Mouse (Mus musculus) MEL (cell line): ENCODE results near the gene Trim27. TPM values are rescaled to one million over a fixed set of nuclear protein-coding genes. Genes with fewer than 3 reads are reported as not detected.

Experiments used
- DNase-seq: peaks from one replicate; pipeline ENCODE4 v3.0.0; 2011; ENCODE audit warnings: low read depth, low spot score
- H3K27ac ChIP-seq: 2 replicates; pipeline ENCODE4 v1.5.1; 2012; ENCODE audit warnings: low read depth, mild to moderate bottlenecking, control low read depth, low read length, moderate library complexity; ENCODE audit not compliant: control insufficient read depth
- H3K27me3 ChIP-seq, 2 experiments: fragments of 150-350 bp in 1 of 2; sonication (generic) in 1 of 2; 2 replicates each; pipeline ENCODE4 v1.6.1; 2012; ENCODE audit warnings: low read length in 2 of 2, mild to moderate bottlenecking in 2 of 2, improper control_type of control experiment in 1 of 2, moderate library complexity in 1 of 2; ENCODE audit not compliant: insufficient read depth in 2 of 2, control insufficient read depth in 1 of 2
- H3K36me3 ChIP-seq, 2 experiments: 2 replicates each; pipeline ENCODE4 v1.6.1; 2012 to 2014; ENCODE audit warnings: low read length in 2 of 2, improper control_type of control experiment in 1 of 2, inconsistent platforms in 1 of 2, mild to moderate bottlenecking in 1 of 2; ENCODE audit not compliant: insufficient read depth in 2 of 2, control insufficient read depth in 1 of 2
- H3K4me1 ChIP-seq, 2 experiments: fragments of 150-350 bp in 1 of 2; sonication (generic) in 1 of 2; 2 replicates each; pipeline ENCODE4 v1.6.1; 2012; ENCODE audit warnings: low read length in 2 of 2, improper control_type of control experiment in 1 of 2, mild to moderate bottlenecking in 1 of 2; ENCODE audit not compliant: insufficient read depth in 2 of 2, control insufficient read depth in 1 of 2
- H3K4me3 ChIP-seq, 2 experiments: fragments of 150-350 bp in 1 of 2; sonication (generic) in 1 of 2; 2 replicates each; pipeline ENCODE4 v1.5.1; 2012; ENCODE audit warnings: low read depth in 2 of 2, low read length in 2 of 2, mild to moderate bottlenecking in 2 of 2, moderate library complexity in 2 of 2, control low read depth in 1 of 2, improper control_type of control experiment in 1 of 2; ENCODE audit not compliant: control insufficient read depth in 1 of 2, insufficient read depth in 1 of 2
- H3K79me2 ChIP-seq: 2 replicates; pipeline ENCODE4 v1.6.1; 2012; ENCODE audit warnings: mild to moderate bottlenecking, low read length, moderate library complexity; ENCODE audit not compliant: control insufficient read depth, poor library complexity, insufficient read depth
- H3K9ac ChIP-seq: 2 replicates; pipeline ENCODE4 v1.6.1; 2012; ENCODE audit warnings: low read depth, mild to moderate bottlenecking, control low read depth, low read length, moderate library complexity; ENCODE audit not compliant: control insufficient read depth, poor library complexity, severe bottlenecking
- H3K9me3 ChIP-seq: fragments of 150-350 bp; sonication (generic); replicated peaks from 2 replicates; pipeline ENCODE4 v1.6.1; 2012; ENCODE audit warnings: mild to moderate bottlenecking, low read length, improper control_type of control experiment, moderate library complexity; ENCODE audit not compliant: insufficient read depth
- BHLHE40 ChIP-seq: IDR thresholded peaks from 2 replicates; pipeline ENCODE4 v1.6.1; 2012; ENCODE audit warnings: low read depth, mild to moderate bottlenecking, inconsistent platforms, low read length, improper control_type of control experiment, borderline replicate concordance
- CHD1 ChIP-seq: IDR thresholded peaks from 2 replicates; pipeline ENCODE4 v1.6.1; 2012; ENCODE audit warnings: low read depth, mild to moderate bottlenecking, inconsistent platforms, low read length, improper control_type of control experiment
- CHD2 ChIP-seq: IDR thresholded peaks from 2 replicates; pipeline ENCODE4 v1.6.1; 2011; ENCODE audit warnings: low read length, improper control_type of control experiment
- CTCF ChIP-seq, 3 experiments: IDR thresholded peaks in 2 of 3; conservative IDR thresholded peaks in 1 of 3; 2 replicates each; pipeline ENCODE4 v1.5.1; 2011 to 2012; ENCODE audit warnings: low read length in 3 of 3, low read depth in 2 of 3, mild to moderate bottlenecking in 2 of 3, improper control_type of control experiment in 1 of 3, inconsistent platforms in 1 of 3, mixed read lengths in 1 of 3, moderate library complexity in 1 of 3; ENCODE audit not compliant: control insufficient read depth in 1 of 3, insufficient read depth in 1 of 3, poor library complexity in 1 of 3, severe bottlenecking in 1 of 3
- E2F4 ChIP-seq: IDR thresholded peaks from 2 replicates; pipeline ENCODE4 v1.6.1; 2011; ENCODE audit warnings: low read depth, low read length, improper control_type of control experiment, borderline replicate concordance
- ELF1 ChIP-seq: IDR thresholded peaks from 2 replicates; pipeline ENCODE4 v1.6.1; 2014; ENCODE audit warnings: low read depth, mild to moderate bottlenecking, inconsistent platforms, low read length, improper control_type of control experiment, moderate library complexity
- EP300 ChIP-seq, 2 experiments: IDR thresholded peaks; 2 replicates each; pipeline ENCODE4 v1.6.1; 2011; ENCODE audit warnings: improper control_type of control experiment in 2 of 2, low read length in 2 of 2, low read depth in 1 of 2, mild to moderate bottlenecking in 1 of 2
- ETS1 ChIP-seq: IDR thresholded peaks from 2 replicates; pipeline ENCODE4 v1.6.1; 2012; ENCODE audit warnings: low read depth, mild to moderate bottlenecking, inconsistent platforms, low read length, improper control_type of control experiment, moderate library complexity
- GABPA ChIP-seq: IDR thresholded peaks from 2 replicates; pipeline ENCODE4 v1.6.1; 2012; ENCODE audit warnings: low read depth, mild to moderate bottlenecking, inconsistent platforms, low read length, improper control_type of control experiment, moderate library complexity
- GATA1 ChIP-seq: IDR thresholded peaks from 2 replicates; pipeline ENCODE4 v1.6.1; 2011; ENCODE audit warnings: low read depth, low read length, improper control_type of control experiment
- HCFC1 ChIP-seq: IDR thresholded peaks from 2 replicates; pipeline ENCODE4 v1.6.1; 2012; ENCODE audit warnings: low read depth, mild to moderate bottlenecking, inconsistent platforms, low read length, improper control_type of control experiment, moderate library complexity
- JUND ChIP-seq: IDR thresholded peaks from 2 replicates; pipeline ENCODE4 v1.6.1; 2011; ENCODE audit warnings: low read depth, mild to moderate bottlenecking, improper control_type of control experiment, low read length
- KAT2A ChIP-seq: conservative IDR thresholded peaks from 2 replicates; pipeline ENCODE4 v1.6.1; 2012; ENCODE audit warnings: low read depth, low read length, improper control_type of control experiment, inconsistent platforms
- MAX ChIP-seq: IDR thresholded peaks from 2 replicates; pipeline ENCODE4 v1.6.1; 2011; ENCODE audit warnings: low read length, improper control_type of control experiment
- MAZ ChIP-seq: IDR thresholded peaks from 2 replicates; pipeline ENCODE4 v1.6.1; 2012; ENCODE audit warnings: low read depth, mild to moderate bottlenecking, inconsistent platforms, low read length, improper control_type of control experiment
- MEF2A ChIP-seq: IDR thresholded peaks from 2 replicates; pipeline ENCODE4 v1.6.1; 2014; ENCODE audit warnings: low read depth, mild to moderate bottlenecking, inconsistent platforms, low read length, improper control_type of control experiment; ENCODE audit not compliant: poor library complexity, insufficient replicate concordance, severe bottlenecking; ENCODE audit errors: extremely low read depth
- MYB ChIP-seq: IDR thresholded peaks from 2 replicates; pipeline ENCODE4 v1.6.1; 2011; ENCODE audit warnings: mild to moderate bottlenecking, low read depth, low read length, improper control_type of control experiment
- MYC ChIP-seq: IDR thresholded peaks from 2 replicates; pipeline ENCODE4 v1.6.1; 2011; ENCODE audit warnings: low read depth, mild to moderate bottlenecking, low read length, improper control_type of control experiment, moderate library complexity
- NELFE ChIP-seq: IDR thresholded peaks from 2 replicates; pipeline ENCODE4 v1.6.1; 2011; ENCODE audit warnings: low read depth, low read length, improper control_type of control experiment
- NRF1 ChIP-seq: IDR thresholded peaks from 2 replicates; pipeline ENCODE4 v1.6.1; 2014; ENCODE audit warnings: low read depth, mild to moderate bottlenecking, inconsistent platforms, low read length, improper control_type of control experiment, moderate library complexity; ENCODE audit not compliant: poor library complexity, insufficient read depth, severe bottlenecking
- POLR2A ChIP-seq, 2 experiments: IDR thresholded peaks; 2 replicates each; pipeline ENCODE4 v1.6.1; 2011 to 2012; ENCODE audit warnings: low read length in 2 of 2, mild to moderate bottlenecking in 2 of 2, control low read depth in 1 of 2, improper control_type of control experiment in 1 of 2, low read depth in 1 of 2, moderate library complexity in 1 of 2; ENCODE audit not compliant: control insufficient read depth in 1 of 2, insufficient read depth in 1 of 2, poor library complexity in 1 of 2
- POLR2AphosphoS2 ChIP-seq: IDR thresholded peaks from 2 replicates; pipeline ENCODE4 v1.6.1; 2011; ENCODE audit warnings: low read length, improper control_type of control experiment
- RAD21 ChIP-seq: IDR thresholded peaks from 2 replicates; pipeline ENCODE4 v1.6.1; 2011; ENCODE audit warnings: mild to moderate bottlenecking, low read depth, low read length, improper control_type of control experiment
- RCOR1 ChIP-seq: IDR thresholded peaks from 2 replicates; pipeline ENCODE4 v1.6.1; 2012; ENCODE audit warnings: low read depth, mild to moderate bottlenecking, inconsistent platforms, low read length, improper control_type of control experiment
- SIN3A ChIP-seq: IDR thresholded peaks from 2 replicates; pipeline ENCODE4 v1.6.1; 2012; ENCODE audit warnings: low read length, improper control_type of control experiment, inconsistent platforms
- SMC3 ChIP-seq: IDR thresholded peaks from 2 replicates; pipeline ENCODE4 v1.6.1; 2011; ENCODE audit warnings: low read depth, low read length, improper control_type of control experiment
- TAL1 ChIP-seq: IDR thresholded peaks from 2 replicates; pipeline ENCODE4 v1.6.1; 2012; ENCODE audit warnings: mild to moderate bottlenecking, inconsistent platforms, low read length, moderate library complexity, mixed read lengths
- TBP ChIP-seq: IDR thresholded peaks from 2 replicates; pipeline ENCODE4 v1.8.0; 2011; ENCODE audit warnings: low read depth, low read length, improper control_type of control experiment
- TCF12 ChIP-seq: IDR thresholded peaks from 2 replicates; pipeline ENCODE4 v1.6.1; 2014; ENCODE audit warnings: low read depth, mild to moderate bottlenecking, inconsistent platforms, low read length, improper control_type of control experiment, moderate library complexity
- UBTF ChIP-seq: IDR thresholded peaks from 2 replicates; pipeline ENCODE4 v1.6.1; 2012; ENCODE audit warnings: low read depth, mild to moderate bottlenecking, inconsistent platforms, low read length, improper control_type of control experiment, moderate library complexity, borderline replicate concordance; ENCODE audit not compliant: insufficient read depth
- USF1 ChIP-seq: IDR thresholded peaks from 2 replicates; pipeline ENCODE4 v1.6.1; 2014; ENCODE audit warnings: low read depth, mild to moderate bottlenecking, inconsistent platforms, low read length, improper control_type of control experiment, moderate library complexity
- USF2 ChIP-seq, 2 experiments: IDR thresholded peaks; 2 replicates each; pipeline ENCODE4 v1.6.1; 2011 to 2012; ENCODE audit warnings: improper control_type of control experiment in 2 of 2, low read length in 2 of 2, borderline replicate concordance in 1 of 2, inconsistent platforms in 1 of 2, low read depth in 1 of 2, mild to moderate bottlenecking in 1 of 2; ENCODE audit not compliant: insufficient read depth in 1 of 2
- ZC3H11A ChIP-seq: IDR thresholded peaks from 2 replicates; pipeline ENCODE4 v1.6.1; 2012; ENCODE audit warnings: low read depth, mild to moderate bottlenecking, inconsistent platforms, low read length, improper control_type of control experiment
- ZKSCAN1 ChIP-seq: IDR thresholded peaks from 2 replicates; pipeline ENCODE4 v1.6.1; 2012; ENCODE audit warnings: low read depth, mild to moderate bottlenecking, inconsistent platforms, low read length, improper control_type of control experiment, moderate library complexity
- ZMIZ1 ChIP-seq: IDR thresholded peaks from 2 replicates; pipeline ENCODE4 v1.6.1; 2012; ENCODE audit warnings: low read depth, mild to moderate bottlenecking, inconsistent platforms, low read length, improper control_type of control experiment, moderate library complexity
- ZNF384 ChIP-seq: IDR thresholded peaks from 2 replicates; pipeline ENCODE4 v1.6.1; 2012; ENCODE audit warnings: low read depth, mild to moderate bottlenecking, inconsistent platforms, low read length, improper control_type of control experiment
- polyA plus RNA-seq, 2 experiments: library from polyadenylated mRNA; stranded (reverse) in 1 of 2; unstranded in 1 of 2; fragments of >175 nt in 1 of 2; fragments of >200 nt in 1 of 2; gene quantifications; 2 replicates each; pipeline versions ENCODE4 v1.2.1 to v1.2.4; 2012; ENCODE audit warnings: low replicate concordance in 2 of 2, low read depth in 1 of 2; ENCODE audit not compliant: insufficient read length in 2 of 2, insufficient read depth in 1 of 2, missing spikeins in 1 of 2
- total RNA-seq: library from RNA; depleted of rRNA; stranded (reverse); fragments of 300-350 nt; gene quantifications from 2 replicates; pipeline ENCODE4 v1.2.3, GENCODE M21; 2012

Gene Trim27
- total and polyA plus RNA-seq, 3 experiments: 258 to 339 (median 311) TPM

GRCm38 (mm10) chr13:21242408-21243125, 63.3 kb downstream of the Trim27 start:
- Histone ChIP-seq H3K79me2 (no peaks in the 10 kb centered on the region), H3K27me3 (no peaks in the 10 kb centered on the region), H3K9me3 (no peaks in the 10 kb centered on the region), H3K4me3 (peak overlapping the region; percentile 82 to 90), H3K36me3 (peaks cover 0 to 7% of the 10 kb centered on the region in 2 experiments; a peak in 1 of 4 replicates), H3K27ac (no peak overlapping the region), H3K9ac (peak overlapping the region; percentile 61), H3K4me1 (peaks cover 0 to 17% of the 10 kb centered on the region in 2 experiments; a peak in 2 of 4 replicates)
- peak; percentile 87 for DNase-seq
- no peak for TF ChIP-seq POLR2A (IDR thresholded peaks at IDR 0.05; ENCODE audit: control insufficient read depth in 1 of 2, insufficient read depth in 1 of 2, low read depth in 1 of 2, low read length in 2 of 2, poor library complexity in 1 of 2)
- TF ChIP-seq USF2 (IDR thresholded peaks at IDR 0.05; ENCODE audit: borderline replicate concordance in 1 of 2, insufficient read depth in 1 of 2, low read depth in 1 of 2, low read length in 2 of 2): no peak
- TF ChIP-seq NELFE: no peak
- no peak for TF ChIP-seq SMC3
- peak; percentile 72 for TF ChIP-seq MYC
- 0 out of 2 replicates have a peak, but pooled peaks have one; percentile 16 for TF ChIP-seq SIN3A
- no peak for TF ChIP-seq ZC3H11A
- no peak for TF ChIP-seq TAL1
- TF ChIP-seq HCFC1: no peak
- TF ChIP-seq USF1: no peak
- TF ChIP-seq GATA1: no peak
- TF ChIP-seq MYB: no peak
- no peak for TF ChIP-seq JUND
- TF ChIP-seq CHD1: no peak
- no peak for TF ChIP-seq POLR2AphosphoS2
- 0 out of 2 replicates have a peak, but pooled peaks have one; percentile 45 for TF ChIP-seq E2F4
- no peak; the same call in 1 of the 2 replicates for TF ChIP-seq KAT2A
- no peak for TF ChIP-seq ETS1
- 0 out of 2 replicates have a peak, but pooled peaks have one; percentile 47 for TF ChIP-seq ZNF384
- no peak for TF ChIP-seq ZMIZ1
- TF ChIP-seq TBP: peak; percentile 100
- TF ChIP-seq ELF1: 0 out of 2 replicates have a peak, but pooled peaks have one; percentile 49
- TF ChIP-seq UBTF: no peak
- no peak for TF ChIP-seq BHLHE40
- no peak for TF ChIP-seq EP300 (IDR thresholded peaks at IDR 0.05; ENCODE audit: low read depth in 1 of 2, low read length in 2 of 2)
- TF ChIP-seq CHD2: no peak
- no peak for TF ChIP-seq CTCF (IDR thresholded peaks at IDR 0.05 in 2 of 3, conservative IDR thresholded peaks at IDR 0.05 in 1 of 3; ENCODE audit: control insufficient read depth in 1 of 3, insufficient read depth in 1 of 3, low read depth in 2 of 3, low read length in 3 of 3, poor library complexity in 1 of 3, severe bottlenecking in 1 of 3)
- peak; percentile 72 for TF ChIP-seq MAX
- no peak for TF ChIP-seq MEF2A
- no peak for TF ChIP-seq ZKSCAN1
- no peak for TF ChIP-seq MAZ
- TF ChIP-seq GABPA: no peak
- TF ChIP-seq NRF1: peak; percentile 21; the same call in 1 of the 2 replicates
- TF ChIP-seq RAD21: no peak
- TF ChIP-seq TCF12: no peak
- TF ChIP-seq RCOR1: no peak
